In the genomic region with DNA sequence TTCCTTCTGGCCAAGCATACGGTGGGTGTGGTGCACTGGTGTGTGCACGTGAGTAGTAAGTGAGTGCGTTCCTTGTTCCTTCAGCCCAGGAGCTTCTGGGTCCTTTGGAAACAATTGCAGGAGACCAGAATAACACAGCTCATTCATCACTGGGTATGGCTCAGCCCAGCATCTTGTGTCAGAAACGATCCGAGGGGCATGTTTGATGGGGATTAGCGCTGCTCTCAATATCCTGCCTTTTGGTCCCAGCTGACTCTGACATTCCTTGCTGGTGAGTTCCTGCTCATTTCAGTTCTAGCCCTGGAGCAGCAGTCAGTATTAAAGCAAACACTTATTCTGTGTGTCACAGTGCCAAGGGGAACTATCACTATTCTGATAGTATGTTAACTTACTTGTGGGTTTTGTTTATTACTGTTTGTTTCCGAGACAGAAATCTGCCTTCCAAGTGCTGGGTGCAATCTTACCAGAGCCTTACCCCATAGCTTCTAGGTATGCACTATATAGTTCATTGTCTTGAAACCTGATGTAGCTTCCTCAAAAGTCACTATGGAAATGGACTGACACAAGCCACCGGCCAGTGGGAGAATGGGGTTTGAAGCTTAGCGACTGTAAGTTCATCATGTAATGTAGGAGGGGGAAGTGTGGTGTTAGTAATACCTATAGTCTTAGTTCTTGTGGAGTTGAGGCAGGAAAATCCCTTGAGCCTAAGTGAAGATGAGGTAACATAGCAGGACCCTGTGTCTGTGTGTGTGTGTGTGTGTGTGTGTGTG, we compare ENCODE assay signal across 22 mouse cellular contexts. TPM values are rescaled to one million over a fixed set of nuclear protein-coding genes. Genes with fewer than 3 reads are reported as not detected.
A peak's percentile ranks its signal among the peaks of the same experiment; 100 is the strongest.
DNase-seq lines count a peak whose midpoint lies in the region; ATAC-seq and TF ChIP-seq lines count a peak whose summit lies in the region.
"Had no signal": no experiment of that assay in that cellular context is flagged by ENCODE, and none has a peak within 500 bp of the region (broad histone marks: within the 10 kb centered on the region; RNA-seq: fewer than 3 reads in every experiment).

No protein-coding gene starts in this region.

- peak; percentile 59 for ATAC-seq in megakaryocyte progenitor cell, adult 5-6 weeks (replicated peaks; ENCODE audit: poor library complexity)
- ATAC-seq: forebrain, embryonic 13.5 days; forebrain, postnatal 0 days; hindbrain, postnatal 0 days had no signal

- TF ChIP-seq EP300 in heart, adult 2 months (IDR thresholded peaks at IDR 0.05; ENCODE audit: insufficient read depth, low read depth, low read length) = no peak

- no peak overlapping the region for H3K27ac ChIP-seq in heart, adult 2 months
- H3K27ac ChIP-seq: embryonic facial prominence, embryonic 13.5 days; forebrain, embryonic 13.5 days; gastrocnemius, adult 2 months; heart, embryonic 15.5 days; hindbrain, embryonic 13.5 days; hindbrain, postnatal 0 days had no signal

- TF ChIP-seq POLR2A in heart, adult 2 months (IDR thresholded peaks at IDR 0.05; ENCODE audit: insufficient read depth, low read depth, low read length) = no peak

- H3K79me2 ChIP-seq in heart, adult 2 months (replicated peaks; ENCODE audit: control insufficient read depth, insufficient read depth, low read length) = no peaks in the 10 kb centered on the region

- H3K4me1 ChIP-seq in heart, adult 2 months (ENCODE audit: control insufficient read depth, insufficient read depth, low read length) = no peaks in the 10 kb centered on the region
- H3K4me1 ChIP-seq: forebrain, embryonic 13.5 days; hindbrain, embryonic 13.5 days had no signal

- DNase-seq in retina, postnatal 1 day = peak; percentile 38
- no peak for DNase-seq in retina, embryonic 14.5 days (ENCODE audit: low spot score)
- DNase-seq in NIH3T3 (ENCODE audit: low read depth) = peak; percentile 65
- no peak for DNase-seq in cerebellum, postnatal 25 days
- DNase-seq in heart, adult 2 months = no peak
- no peak for DNase-seq in cerebellum, adult 11-12 months
- DNase-seq: adrenal gland, adult 8-10 months; adrenal gland, postnatal 36 days; cerebellum, adult 8-10 months; cerebellum, postnatal 14 days; forebrain, postnatal 0 days; gastrocnemius, adult 2 months; gastrocnemius, postnatal 36 days; heart, adult 18-20 months; heart, postnatal 14 days had no signal

- no peaks in the 10 kb centered on the region for H3K27me3 ChIP-seq in heart, adult 2 months (ENCODE audit: control insufficient read depth, insufficient read depth, low read length)
- H3K27me3 ChIP-seq: embryonic facial prominence, embryonic 13.5 days; forebrain, embryonic 13.5 days; hindbrain, embryonic 13.5 days had no signal

- no peaks in the 10 kb centered on the region for H3K36me3 ChIP-seq in heart, adult 2 months (ENCODE audit: control insufficient read depth, insufficient read depth, low read length)
- H3K36me3 ChIP-seq: embryonic facial prominence, embryonic 13.5 days; heart, embryonic 15.5 days; hindbrain, embryonic 13.5 days had no signal

- H3K4me3 ChIP-seq in heart, adult 2 months = no peak overlapping the region
- H3K4me3 ChIP-seq: embryonic facial prominence, embryonic 13.5 days; forebrain, embryonic 13.5 days; gastrocnemius, adult 2 months; heart, embryonic 15.5 days; hindbrain, embryonic 13.5 days had no signal

- WGBS in heart, adult 2 months = 63% methylated on average over 9 of the region's 9 CpGs

- H3K9ac ChIP-seq in heart, adult 2 months (ENCODE audit: low read depth, low read length) = no peak overlapping the region
- H3K9ac ChIP-seq: embryonic facial prominence, embryonic 13.5 days; forebrain, embryonic 13.5 days; forebrain, postnatal 0 days; heart, embryonic 15.5 days; hindbrain, embryonic 13.5 days had no signal

- intact Hi-C loops in heart, adult 2 months (cut with DNase I) = no loop called here

- TF ChIP-seq CTCF in heart, adult 2 months (IDR thresholded peaks at IDR 0.05) = no peak

RNA-seq across cellular contexts. Expression of a gene that starts 23.1 kb away (rescaled TPM):
- total RNA-seq in megakaryocyte progenitor cell, adult 5-6 weeks (2015) = 0.42 and 1.2 TPM in 2 replicates
- 0.62 and 1.3 TPM in 2 replicates for total RNA-seq in megakaryocyte progenitor cell, adult 5-6 weeks (2017)
- total RNA-seq in heart, adult 2 months (2021) = not detected
- polyA plus RNA-seq in heart, adult 2 months (2012; rRNA removed) = 0.09 and 2.4 TPM in 2 replicates
- total RNA-seq: adrenal gland, postnatal 36 days; MEL had no signal

RNA-seq across cellular contexts. Expression of a gene that starts 53.0 kb away (rescaled TPM):
- total RNA-seq in megakaryocyte progenitor cell, adult 5-6 weeks (2015) = 111 and 130 TPM in 2 replicates
- total RNA-seq in megakaryocyte progenitor cell, adult 5-6 weeks (2017) = 8.4 and 9.5 TPM in 2 replicates
- total RNA-seq in heart, adult 2 months (2021) = 100 to 1,000 TPM; 109 to 123 TPM
- polyA plus RNA-seq in heart, adult 2 months (2012; rRNA removed) = 31.2 and 34.2 TPM in 2 replicates

RNA-seq across cellular contexts. Expression of a gene that starts 56.6 kb away (rescaled TPM):
- 6.4 and 8.0 TPM in 2 replicates for total RNA-seq in megakaryocyte progenitor cell, adult 5-6 weeks (2015)
- total RNA-seq in megakaryocyte progenitor cell, adult 5-6 weeks (2017) = 5.6 and 5.7 TPM in 2 replicates
- 10 to 100 TPM; 10.2 to 10.5 TPM for total RNA-seq in heart, adult 2 months (2021)
- polyA plus RNA-seq in heart, adult 2 months (2012; rRNA removed) = 5.2 and 7.7 TPM in 2 replicates

Comparison
In these comparisons a context has a peak if more than half of its experiments do, and no peak if none do; other contexts are left out.
1. DNase-seq: peak in retina, postnatal 1 day (single experiment) and NIH3T3 (single experiment); none in retina, embryonic 14.5 days (single experiment), cerebellum, postnatal 25 days (0 of 2), heart, adult 2 months (0 of 2) and cerebellum, adult 11-12 months (single experiment).